Mouse (Mus musculus): ENCODE data around the gene Mrpl32.

- TF ChIP-seq CTCF (IDR thresholded peaks at IDR 0.05; ENCODE audit: low read depth) (no peak), EP300 (IDR thresholded peaks at IDR 0.05; ENCODE audit: low read depth) (no peak)
Measured at GRCm38 (mm10) chr13:14602744-14603143, 10.2 kb downstream of the Mrpl32 start.
